Mouse (Mus musculus): Measurements from ENCODE around the gene Lsm12.

Lsm12 gene

GRCm38 (mm10) chr11:102216886-102217240 lies 31.8 kb upstream of the Lsm12 start:
- in situ Hi-C loops (cut with MboI; ENCODE audit: low sequenced_read_pairs) = no loop called here

- in situ Hi-C loops (cut with MboI; ENCODE audit: low sequenced_read_pairs) = no loop called here
Observed at GRCm38 (mm10) chr11:102216056-102216885, 31.2 kb upstream of the Lsm12 start.

GRCm38 (mm10) chr11:102215511-102215910 lies 30.4 kb upstream of the Lsm12 start:
- in situ Hi-C loops (cut with MboI; ENCODE audit: low sequenced_read_pairs) = no loop called here

GRCm38 (mm10) chr11:102214430-102215156 lies 29.5 kb upstream of the Lsm12 start:
- in situ Hi-C loops (cut with MboI; ENCODE audit: low sequenced_read_pairs) = no loop called here

- in situ Hi-C loops (cut with MboI; ENCODE audit: low sequenced_read_pairs) = no loop called here
Observed at GRCm38 (mm10) chr11:102211936-102212341, 26.8 kb upstream of the Lsm12 start.

GRCm38 (mm10) chr11:102211011-102211410 lies 25.9 kb upstream of the Lsm12 start:
- in situ Hi-C loops (cut with MboI; ENCODE audit: low sequenced_read_pairs) = no loop called here

- in situ Hi-C loops (cut with MboI; ENCODE audit: low sequenced_read_pairs) = no loop called here
Observed at GRCm38 (mm10) chr11:102210185-102210584, 25.1 kb upstream of the Lsm12 start.

GRCm38 (mm10) chr11:102209742-102210141 lies 24.6 kb upstream of the Lsm12 start:
- in situ Hi-C loops (cut with MboI; ENCODE audit: low sequenced_read_pairs) = no loop called here

GRCm38 (mm10) chr11:102208846-102209245 lies 23.8 kb upstream of the Lsm12 start:
- in situ Hi-C loops (cut with MboI; ENCODE audit: low sequenced_read_pairs) = no loop called here

GRCm38 (mm10) chr11:102207825-102208777 lies 23.0 kb upstream of the Lsm12 start:
- in situ Hi-C loops (cut with MboI; ENCODE audit: low sequenced_read_pairs) = no loop called here

- in situ Hi-C loops (cut with MboI; ENCODE audit: low sequenced_read_pairs) = no loop called here
Observed at GRCm38 (mm10) chr11:102206481-102206880, 21.4 kb upstream of the Lsm12 start.

- in situ Hi-C loops (cut with MboI; ENCODE audit: low sequenced_read_pairs) = no loop called here
Observed at GRCm38 (mm10) chr11:102201408-102201821, 16.3 kb upstream of the Lsm12 start.

- in situ Hi-C loops (cut with MboI; ENCODE audit: low sequenced_read_pairs) = no loop called here
Observed at GRCm38 (mm10) chr11:102199856-102200255, 14.8 kb upstream of the Lsm12 start.

- in situ Hi-C loops (cut with MboI; ENCODE audit: low sequenced_read_pairs) = no loop called here
Observed at GRCm38 (mm10) chr11:102198245-102198644, 13.1 kb upstream of the Lsm12 start.

- in situ Hi-C loops (cut with MboI; ENCODE audit: low sequenced_read_pairs) = no loop called here
Observed at GRCm38 (mm10) chr11:102196018-102196797, 11.1 kb upstream of the Lsm12 start.

- in situ Hi-C loops (cut with MboI; ENCODE audit: low sequenced_read_pairs) = no loop called here
Observed at GRCm38 (mm10) chr11:102193657-102194440, 8.8 kb upstream of the Lsm12 start.

- in situ Hi-C loops (cut with MboI; ENCODE audit: low sequenced_read_pairs) = no loop called here
Observed at GRCm38 (mm10) chr11:102190848-102191247, 5.8 kb upstream of the Lsm12 start.

- in situ Hi-C loops (cut with MboI; ENCODE audit: low sequenced_read_pairs) = no loop called here
Observed at GRCm38 (mm10) chr11:102189461-102190436, 4.7 kb upstream of the Lsm12 start, which contains the start of gene G6pc3. Gene G6pc3 (plus strand): TSS chr11:102189620.
